Mouse (Mus musculus) CH12.LX (cell line): ENCODE results near the gene Slc25a28. TPM values are rescaled to one million over a fixed set of nuclear protein-coding genes. Genes with fewer than 3 reads are reported as not detected.

Experiments used
- DNase-seq: peaks from one replicate; pipeline ENCODE4 v3.0.0-alpha.2; 2013; ENCODE audit errors: extremely low read depth
- H3K27ac ChIP-seq: 2 replicates; pipeline ENCODE4 v1.5.1; 2012; ENCODE audit warnings: low read depth, mild to moderate bottlenecking, control low read depth, moderate library complexity; ENCODE audit not compliant: insufficient read depth
- H3K27me3 ChIP-seq: replicated peaks from 2 replicates; pipeline ENCODE3; 2012; ENCODE audit warnings: inconsistent platforms
- H3K36me3 ChIP-seq, 2 experiments: replicated peaks in 1 of 2; 2 replicates each; pipeline versions ENCODE3 to v1.6.1; 2012; ENCODE audit warnings: inconsistent platforms in 1 of 2, low read length in 1 of 2, mild to moderate bottlenecking in 1 of 2, mixed read lengths in 1 of 2, moderate library complexity in 1 of 2; ENCODE audit not compliant: control insufficient read depth in 1 of 2, insufficient read depth in 1 of 2
- H3K4me1 ChIP-seq, 2 experiments: 2 replicates each; pipeline ENCODE4 v1.6.1; 2012; ENCODE audit warnings: inconsistent platforms in 1 of 2, moderate library complexity in 1 of 2; ENCODE audit not compliant: insufficient read depth in 2 of 2, control insufficient read depth in 1 of 2
- H3K4me2 ChIP-seq: 2 replicates; pipeline ENCODE4 v1.6.1; 2012; ENCODE audit warnings: low read depth, mild to moderate bottlenecking, control low read depth; ENCODE audit not compliant: poor library complexity, insufficient read depth, severe bottlenecking
- H3K4me3 ChIP-seq, 3 experiments: fragments of 150-350 bp in 1 of 3; sonication (generic) in 1 of 3; replicated peaks in 1 of 3; 2 replicates each; pipeline versions ENCODE3 to v1.5.1; 2011 to 2012; ENCODE audit warnings: low read depth in 2 of 3, low read length in 2 of 3, mild to moderate bottlenecking in 2 of 3, moderate library complexity in 2 of 3, control low read depth in 1 of 3, improper control_type of control experiment in 1 of 3, inconsistent platforms in 1 of 3, mixed read lengths in 1 of 3; ENCODE audit not compliant: poor library complexity in 1 of 3
- H3K79me2 ChIP-seq: replicated peaks from 2 replicates; pipeline ENCODE4 v1.6.1; 2012; ENCODE audit warnings: mild to moderate bottlenecking, moderate library complexity; ENCODE audit not compliant: control insufficient read depth, poor library complexity, insufficient read depth, severe bottlenecking; ENCODE audit errors: extremely low read depth
- H3K9ac ChIP-seq: 2 replicates; pipeline ENCODE4 v1.6.1; 2012; ENCODE audit warnings: low read depth, mild to moderate bottlenecking, control low read depth, moderate library complexity; ENCODE audit not compliant: insufficient read depth
- H3K9me3 ChIP-seq: replicated peaks from 2 replicates; pipeline ENCODE3; 2012; ENCODE audit warnings: low read length, inconsistent platforms, mixed read lengths
- CHD1 ChIP-seq: IDR thresholded peaks from 2 replicates; pipeline ENCODE4 v1.6.1; 2012; ENCODE audit warnings: low read depth, low read length, improper control_type of control experiment, inconsistent platforms
- CHD2 ChIP-seq: IDR thresholded peaks from 2 replicates; pipeline ENCODE4 v1.6.1; 2011; ENCODE audit warnings: low read length, improper control_type of control experiment
- HCFC1 ChIP-seq: IDR thresholded peaks from 2 replicates; pipeline ENCODE4 v1.6.1; 2012; ENCODE audit warnings: low read depth, mild to moderate bottlenecking, inconsistent platforms, low read length, improper control_type of control experiment
- JUND ChIP-seq: conservative IDR thresholded peaks from 2 replicates; pipeline ENCODE4 v1.6.1; 2011; ENCODE audit warnings: low read depth, low read length, improper control_type of control experiment
- MAZ ChIP-seq: IDR thresholded peaks from 2 replicates; pipeline ENCODE4 v1.6.1; 2012; ENCODE audit warnings: low read depth, mild to moderate bottlenecking, inconsistent platforms, low read length, improper control_type of control experiment, moderate library complexity
- MEF2A ChIP-seq: IDR thresholded peaks from 2 replicates; pipeline ENCODE4 v1.6.1; 2014; ENCODE audit warnings: low read depth, mild to moderate bottlenecking, inconsistent platforms, low read length, improper control_type of control experiment, borderline replicate concordance
- NRF1 ChIP-seq: IDR thresholded peaks from 2 replicates; pipeline ENCODE4 v1.6.1; 2014; ENCODE audit warnings: low read depth, mild to moderate bottlenecking, inconsistent platforms, low read length, improper control_type of control experiment, moderate library complexity
- POLR2A ChIP-seq: IDR thresholded peaks from 2 replicates; pipeline ENCODE4 v1.6.1; 2011; ENCODE audit warnings: low read depth, mild to moderate bottlenecking, improper control_type of control experiment, low read length
- POLR2AphosphoS2 ChIP-seq: IDR thresholded peaks from 2 replicates; pipeline ENCODE4 v1.6.1; 2011; ENCODE audit warnings: low read depth, low read length, improper control_type of control experiment
- RAD21 ChIP-seq: IDR thresholded peaks from 2 replicates; pipeline ENCODE4 v1.6.1; 2011; ENCODE audit warnings: low read depth, mild to moderate bottlenecking, low read length, improper control_type of control experiment, moderate library complexity
- TBP ChIP-seq: conservative IDR thresholded peaks from 2 replicates; pipeline ENCODE4 v1.6.1; 2011; ENCODE audit warnings: low read depth, low read length, improper control_type of control experiment
- TCF12 ChIP-seq: IDR thresholded peaks from 2 replicates; pipeline ENCODE4 v1.6.1; 2014; ENCODE audit warnings: low read depth, mild to moderate bottlenecking, inconsistent platforms, low read length, improper control_type of control experiment
- USF1 ChIP-seq: IDR thresholded peaks from 2 replicates; pipeline ENCODE4 v1.6.1; 2014; ENCODE audit warnings: low read depth, mild to moderate bottlenecking, inconsistent platforms, low read length, improper control_type of control experiment
- ZNF384 ChIP-seq: IDR thresholded peaks from 2 replicates; pipeline ENCODE4 v1.6.1; 2012; ENCODE audit warnings: low read depth, low read length, improper control_type of control experiment, inconsistent platforms
- dilution Hi-C: fragments of 300-500 bp; cut with MboI; formaldehyde crosslinking; loops from 2 replicates; pipeline ENCODE4 v1.14.3; 2020; ENCODE audit warnings: low sequenced_read_pairs; ENCODE audit not compliant: extremely low pct_unique_long_range_greater_than_20kb, extremely low pct_ligation_motif_present
- in situ Hi-C: fragments of 300-500 bp; cut with MboI; formaldehyde crosslinking; loops from 3 replicates; pipeline ENCODE4 v1.14.3; 2019; ENCODE audit warnings: low sequenced_read_pairs, low pct_ligation_motif_present, low pct_unique_long_range_greater_than_20kb, mixed read lengths
- polyA plus RNA-seq: library from polyadenylated mRNA; unstranded; fragments of >175 nt; gene quantifications from 2 replicates; pipeline ENCODE4 v1.2.1, GENCODE M21; 2012; ENCODE audit warnings: low read depth; ENCODE audit not compliant: insufficient read length
- total RNA-seq, 2 experiments: library from RNA; depleted of rRNA; stranded (reverse); fragments of 300-350 nt in 1 of 2; fragments of >200 nt in 1 of 2; gene quantifications; 2 replicates each; pipeline ENCODE4 v1.2.3; 2012 to 2014

The Slc25a28 gene
- total and polyA plus RNA-seq, 3 experiments: 35.2 to 48.1 (median 37.8) TPM

GRCm38 (mm10) chr19:43674730-43675524, at the start of gene Slc25a28 (continued):
- peak; percentile 65; the same call in 1 of the 2 replicates for TF ChIP-seq MAZ

GRCm38 (mm10) chr19:43724194-43724593, 49.5 kb upstream of the Slc25a28 start:
- H3K4me3 ChIP-seq: no peak overlapping the region
- H3K79me2 ChIP-seq: no peaks in the 10 kb centered on the region
- H3K36me3 ChIP-seq: peaks cover 27 to 77% of the 10 kb centered on the region in 2 experiments
- peaks cover 16 to 58% of the 10 kb centered on the region in 2 experiments for H3K4me1 ChIP-seq
- no peak overlapping the region for H3K9ac ChIP-seq
- TF ChIP-seq USF1 (no peak), TBP (no peak), MEF2A (no peak), JUND (no peak), HCFC1 (no peak), POLR2A (no peak), TCF12 (no peak), CHD2 (no peak), ZNF384 (no peak)
- TF ChIP-seq, all 38 proteins: peak for 0
- Histone ChIP-seq H3K4me2 (no peak overlapping the region), H3K27me3 (no peaks in the 10 kb centered on the region), H3K9me3 (peaks cover 20% of the 10 kb centered on the region), H3K27ac (no peak overlapping the region)
- in situ Hi-C loops (no loop called here), dilution Hi-C loops (no loop called here)
- DNase-seq: no peak

- no peak overlapping the region for H3K27ac ChIP-seq
- no peak overlapping the region for H3K4me2 ChIP-seq
- in situ Hi-C loops (no loop called here), dilution Hi-C loops (no loop called here)
- peaks cover 20% of the 10 kb centered on the region for H3K9me3 ChIP-seq
- TF ChIP-seq RAD21 (no peak), NRF1 (no peak), CHD1 (no peak), POLR2AphosphoS2 (no peak)
- H3K4me1 ChIP-seq: peaks cover 16 to 58% of the 10 kb centered on the region in 2 experiments
- H3K27me3 ChIP-seq: no peaks in the 10 kb centered on the region
- no peak overlapping the region for H3K9ac ChIP-seq
- peaks cover 25 to 74% of the 10 kb centered on the region in 2 experiments for H3K36me3 ChIP-seq
- DNase-seq: no peak
- H3K79me2 ChIP-seq: no peaks in the 10 kb centered on the region
- no peak overlapping the region for H3K4me3 ChIP-seq
These were observed 48.8 kb upstream of the Slc25a28 start for GRCm38 (mm10) chr19:43723501-43723900.
